Mouse (Mus musculus) left cerebral cortex, postnatal 14 days (tissue): ENCODE measurements at regions not wholly inside any gene's neighbourhood (a gene's known extent, or its start where the extent isn't known, plus 50 kb on each side); places are given as distances from the start of the nearest gene placed in this dataset.
A peak's percentile ranks its signal among the peaks of the same experiment; 100 is the strongest.

Experiments used
- DNase-seq, 2 experiments: peaks; one replicate each; pipeline ENCODE4 v3.0.0; 2021 to 2022; ENCODE audit warnings: low spot score in 2 of 2, mixed read lengths in 1 of 2
- intact Hi-C: fragments of 180-260 bp; cut with DNase I; formaldehyde crosslinking; loops from one replicate; pipeline ENCODE4 v1.15.1; 2025

DNA sequence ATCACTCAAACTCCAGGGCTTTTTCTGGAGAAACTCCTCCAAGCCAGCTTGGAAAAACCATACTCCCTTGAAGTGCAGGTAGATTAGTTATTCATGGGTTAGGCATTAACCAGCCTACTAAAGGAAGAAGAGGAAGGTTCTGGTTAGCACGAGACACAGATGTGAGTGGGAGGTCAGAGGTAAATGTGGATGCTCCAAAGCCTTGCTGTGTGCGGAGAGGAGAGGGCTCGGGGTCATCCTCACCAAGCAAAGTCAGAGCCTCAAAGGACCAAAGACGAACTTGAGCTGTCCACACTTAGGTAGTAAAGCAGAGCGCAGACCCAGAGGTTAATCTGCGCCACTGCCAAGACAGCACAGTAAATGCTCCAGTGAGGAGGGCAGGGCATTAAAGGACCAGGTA, 177.8 kb upstream of the Klf12 start:
- intact Hi-C loops, result no loop called here
- DNase-seq, result no peak

DNA sequence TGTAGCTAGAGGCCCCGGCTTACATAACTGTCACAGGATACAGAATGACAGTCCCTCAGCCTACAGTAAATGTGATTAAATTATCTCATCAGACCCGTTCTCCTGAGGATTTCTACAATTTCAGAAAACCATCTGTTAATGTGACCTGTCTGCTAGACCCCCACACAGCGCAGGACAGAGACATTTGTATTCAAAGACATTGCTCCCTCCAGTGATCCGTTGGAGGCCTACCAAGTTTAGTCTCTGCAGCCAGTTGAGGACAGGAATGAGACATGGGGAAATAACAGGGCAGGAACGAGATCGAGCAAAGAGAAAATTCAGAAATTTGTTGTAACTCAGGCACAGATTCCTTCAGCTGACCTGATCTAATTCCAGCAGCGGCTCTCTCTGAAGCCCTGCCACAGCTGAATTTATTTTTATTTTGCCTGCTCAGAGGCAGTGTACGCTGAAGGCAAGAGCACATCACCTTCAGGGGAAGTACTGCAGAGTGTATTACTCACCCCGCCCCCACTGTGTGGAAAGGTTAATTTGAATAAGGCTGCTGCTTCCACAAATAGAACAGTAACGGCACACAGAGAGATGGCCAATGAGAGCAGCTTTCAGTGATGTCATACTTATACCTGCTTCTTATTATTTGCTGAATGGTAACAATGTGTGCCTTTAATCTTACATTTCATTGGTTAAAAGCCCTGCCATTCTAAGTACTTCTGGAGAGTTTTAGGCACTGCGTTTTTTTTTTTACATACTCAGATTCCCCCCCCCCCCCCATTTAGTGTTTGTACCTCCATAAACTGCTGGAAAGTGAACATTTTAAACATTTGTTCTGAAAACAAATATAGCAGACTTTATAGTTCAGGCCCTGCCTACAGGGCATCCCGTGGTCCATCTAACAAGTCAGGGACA, 176.9 kb upstream of the Klf12 start:
- DNase-seq, result peak; percentile 80 to 91
- intact Hi-C loops, result loop anchor here (2.0 kb wide), 1 partner anchor 177 kb away; the partner anchor contains the start of gene Klf12

DNA sequence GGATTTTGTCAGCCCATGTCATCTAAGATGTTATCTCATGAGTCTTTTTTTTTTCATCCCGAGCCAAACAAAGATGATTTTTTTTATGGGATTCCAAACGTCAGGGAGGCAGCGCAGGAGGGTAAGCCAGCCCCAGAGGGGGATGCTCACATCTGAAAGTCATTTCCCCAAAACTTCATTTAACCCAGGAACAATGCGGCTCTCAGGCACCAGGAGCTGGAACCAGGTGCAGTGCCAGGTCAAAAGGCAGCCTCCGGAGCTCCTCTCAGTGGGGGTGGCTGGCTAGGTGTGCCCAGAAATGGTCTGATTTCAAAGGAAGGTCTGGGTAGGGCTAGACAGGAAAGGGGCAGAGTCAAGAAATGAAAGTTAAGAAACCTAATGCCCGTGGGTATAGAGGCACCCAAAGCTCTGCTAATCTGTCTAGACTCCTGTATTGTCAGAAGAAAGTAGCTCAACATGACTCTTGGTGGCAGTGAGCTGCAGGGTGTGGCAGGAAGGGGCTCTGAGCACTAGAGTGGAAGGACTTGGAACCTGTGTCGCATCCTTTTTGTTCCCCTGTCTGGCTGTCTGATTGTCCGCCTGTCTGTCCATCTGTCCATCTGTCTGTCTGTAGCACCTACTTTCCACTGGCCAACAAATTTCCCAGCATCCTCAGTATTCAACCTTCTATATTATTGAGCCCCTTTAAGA, 175.3 kb upstream of the Klf12 start:
- intact Hi-C loops, result loop anchor here (2.0 kb wide), 1 partner anchor 175 kb away; the partner anchor contains the start of gene Klf12
- DNase-seq, result no peak

DNA sequence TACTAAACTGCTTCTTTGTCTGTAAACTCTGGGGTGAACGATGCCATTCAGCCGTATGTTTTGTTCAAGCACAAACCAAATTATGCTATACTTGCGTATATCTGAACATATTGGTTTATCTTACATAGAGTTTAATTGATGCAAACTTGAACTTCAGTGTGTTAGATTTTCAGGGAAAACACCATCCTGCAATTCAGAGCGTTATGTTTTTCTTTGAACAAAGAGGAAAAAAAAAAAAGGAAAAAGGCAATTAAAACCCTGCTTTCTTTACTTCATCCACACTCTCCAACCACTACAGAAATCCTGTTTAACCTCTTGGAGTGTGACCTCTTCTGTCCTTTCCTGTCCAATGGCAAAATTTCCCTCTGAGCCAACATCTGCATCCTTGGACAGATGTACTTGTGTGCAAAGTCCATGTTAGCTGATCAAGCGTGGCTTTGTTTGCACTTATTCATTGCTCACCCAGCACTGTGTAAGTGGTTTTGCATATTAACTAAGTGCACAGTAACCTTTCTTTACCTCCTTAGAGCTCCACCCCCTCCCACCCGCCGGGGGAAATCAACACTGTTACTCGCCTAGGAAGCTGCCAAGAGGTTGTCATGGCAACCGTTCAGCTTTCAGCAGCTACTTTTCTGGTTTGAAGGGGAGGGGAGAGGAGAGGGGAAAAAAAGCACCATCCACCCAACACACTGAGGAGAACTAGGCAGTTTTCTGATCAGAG, 174.4 kb upstream of the Klf12 start:
- intact Hi-C loops, result no loop called here
- peak; percentile 93 to 97 for DNase-seq

DNA sequence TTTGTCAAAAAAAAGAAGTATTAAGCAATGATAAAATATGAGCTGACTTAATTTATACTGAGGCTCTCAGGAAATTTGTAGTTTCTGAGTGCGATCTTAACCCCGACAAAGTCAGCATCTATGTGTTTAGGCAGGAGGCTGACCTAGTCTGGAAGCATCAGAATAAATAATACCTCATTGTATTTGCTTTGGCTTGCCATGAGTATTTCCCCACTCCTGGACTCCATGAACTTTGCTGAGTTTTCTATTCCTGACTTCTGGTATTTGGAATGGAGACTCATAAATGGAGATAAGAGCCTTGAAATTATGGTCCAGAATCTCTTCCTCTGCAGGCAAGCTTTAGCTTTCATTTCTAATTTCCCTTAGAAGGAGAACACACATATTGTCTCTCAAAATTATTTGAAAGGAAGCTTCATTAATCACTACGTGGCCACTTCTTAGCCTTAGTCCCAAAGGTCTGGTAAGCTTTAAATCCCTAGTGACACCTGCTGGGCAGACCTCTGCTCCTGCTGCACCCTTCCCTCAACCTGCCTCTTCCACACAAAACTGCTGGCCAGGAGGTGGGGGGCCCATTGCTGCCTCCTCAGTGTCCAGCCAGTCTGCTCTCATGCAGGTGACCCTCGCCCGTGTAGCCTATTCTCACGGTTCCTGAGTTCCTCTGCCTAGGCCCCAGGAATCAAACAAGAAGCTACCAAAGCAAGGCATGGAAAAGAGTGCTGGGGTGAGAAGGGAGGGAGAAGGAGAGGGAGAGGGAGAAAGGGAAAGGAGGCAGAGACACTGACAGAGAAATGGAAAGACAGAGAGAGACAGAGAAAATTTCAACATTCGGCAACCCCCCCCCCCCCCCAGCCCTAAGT, 173.6 kb upstream of the Klf12 start:
- DNase-seq, result no peak
- intact Hi-C loops, result no loop called here

DNA sequence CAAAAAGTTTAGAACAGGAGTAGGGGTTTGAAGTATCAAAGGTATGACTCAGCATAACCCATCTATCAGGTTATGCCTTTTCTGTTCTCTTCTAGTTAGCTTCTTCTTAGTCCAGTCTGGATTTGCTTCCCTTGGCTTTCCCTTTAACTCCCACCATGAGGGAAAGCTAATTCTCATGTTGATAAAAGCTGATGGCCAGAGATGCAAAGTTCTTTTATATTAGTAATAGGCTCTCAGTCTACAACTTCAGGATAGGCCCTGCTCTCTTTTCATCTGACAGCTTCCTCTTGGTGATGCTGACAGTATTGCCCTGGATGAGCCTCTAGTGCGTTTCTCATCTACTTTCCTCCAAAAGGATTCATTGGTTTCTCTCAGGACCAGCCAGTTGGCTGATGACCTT, 161.7 kb upstream of the Klf12 start:
- DNase-seq, result no peak
- intact Hi-C loops, result no loop called here

DNA sequence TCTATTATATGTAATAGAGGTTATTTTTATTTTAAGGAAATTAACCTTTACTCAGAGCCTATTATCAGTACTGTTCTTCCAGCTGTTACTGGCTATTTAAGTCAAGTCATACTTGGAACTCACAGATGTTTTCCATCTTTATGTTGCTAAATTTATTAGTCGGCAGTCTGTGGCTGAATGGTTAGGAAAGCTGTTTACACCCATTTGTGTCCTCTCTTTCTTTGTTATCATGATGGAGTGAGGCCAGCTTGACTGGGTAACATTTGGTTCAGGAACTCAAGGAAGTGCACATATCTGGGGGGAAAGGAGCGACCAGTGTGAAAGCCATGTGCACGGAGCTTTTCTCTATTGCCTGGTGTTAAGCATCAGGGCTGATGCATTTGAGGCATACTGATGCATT, 160.4 kb upstream of the Klf12 start:
- no peak for DNase-seq
- intact Hi-C loops, result no loop called here

DNA sequence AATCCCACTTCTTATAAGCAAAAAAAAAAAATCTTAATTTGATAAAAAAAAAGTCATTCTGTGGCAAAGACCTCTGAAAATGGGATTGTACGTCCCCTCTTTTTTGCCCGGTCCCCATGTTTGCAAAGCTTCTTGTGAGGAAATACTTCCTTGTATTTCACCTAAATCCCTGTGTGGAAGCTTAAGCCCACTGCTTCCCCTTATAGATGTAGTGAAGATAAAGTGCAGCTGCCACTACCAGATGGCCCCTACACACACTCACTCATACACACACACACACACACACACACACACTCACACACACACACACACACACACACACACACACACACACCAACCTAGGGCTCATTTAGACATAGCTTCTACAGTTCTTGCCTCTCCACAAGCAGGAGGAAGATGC, 159.6 kb upstream of the Klf12 start:
- intact Hi-C loops, result no loop called here
- no peak for DNase-seq

DNA sequence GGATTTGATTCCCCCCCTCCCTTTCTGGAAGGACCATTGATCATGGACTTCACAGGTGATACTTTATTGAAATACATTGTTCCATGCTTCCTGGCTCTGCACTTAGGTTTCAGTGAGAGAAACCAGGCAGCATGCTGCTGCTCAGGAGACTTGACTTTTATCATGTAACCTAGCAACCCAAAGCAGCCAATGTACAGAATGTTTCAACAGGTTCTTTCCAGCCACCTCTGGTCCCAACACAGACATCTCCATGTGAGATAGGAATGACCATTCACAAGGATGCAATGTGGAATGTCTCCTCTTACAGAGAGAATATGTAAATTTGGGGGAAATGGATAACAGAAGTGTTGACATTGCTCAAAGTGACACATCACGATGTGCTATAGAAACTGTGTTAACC, 153.1 kb upstream of the Klf12 start:
- intact Hi-C loops, result no loop called here
- no peak for DNase-seq

DNA sequence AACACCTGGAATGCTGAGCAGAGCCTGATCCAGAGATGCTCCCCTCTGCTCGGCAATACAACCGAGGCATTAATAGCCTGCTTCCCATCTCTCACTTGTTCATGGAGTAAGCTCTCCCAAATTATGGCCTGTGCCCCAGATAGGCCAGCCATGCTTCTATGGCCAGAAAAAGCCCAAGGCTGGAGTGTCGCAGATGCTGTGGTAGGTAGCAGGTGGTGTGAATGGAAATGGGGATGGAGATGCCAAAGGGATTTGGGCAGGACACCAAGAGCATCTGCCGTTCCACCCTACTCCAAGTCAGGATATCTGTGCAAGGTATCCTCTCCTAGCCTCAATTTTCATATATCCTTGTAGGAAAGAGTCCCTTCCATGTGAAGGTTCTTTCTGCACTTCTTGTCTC, 145.2 kb upstream of the Klf12 start:
- intact Hi-C loops, result no loop called here
- no peak for DNase-seq

DNA sequence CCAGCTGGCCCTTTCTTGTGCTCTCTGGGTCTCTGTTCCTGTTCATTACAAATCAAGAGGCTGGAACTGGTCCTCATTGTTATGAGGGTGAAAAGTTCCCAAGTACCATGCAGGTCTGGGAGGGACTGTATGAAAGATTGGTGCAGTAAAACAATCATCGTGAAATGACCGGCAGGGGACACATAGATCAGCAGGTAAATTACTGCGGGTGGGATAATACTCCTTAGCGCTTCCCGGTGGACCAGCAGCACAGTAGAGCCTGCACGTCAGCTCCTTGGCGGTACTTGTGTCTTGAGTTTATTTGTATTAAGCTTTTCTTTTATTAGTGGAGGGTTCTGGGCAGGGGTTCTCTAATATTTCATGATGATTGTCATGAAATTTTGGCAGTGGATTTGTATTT, 141.9 kb upstream of the Klf12 start:
- intact Hi-C loops, result no loop called here
- DNase-seq, result no peak

DNA sequence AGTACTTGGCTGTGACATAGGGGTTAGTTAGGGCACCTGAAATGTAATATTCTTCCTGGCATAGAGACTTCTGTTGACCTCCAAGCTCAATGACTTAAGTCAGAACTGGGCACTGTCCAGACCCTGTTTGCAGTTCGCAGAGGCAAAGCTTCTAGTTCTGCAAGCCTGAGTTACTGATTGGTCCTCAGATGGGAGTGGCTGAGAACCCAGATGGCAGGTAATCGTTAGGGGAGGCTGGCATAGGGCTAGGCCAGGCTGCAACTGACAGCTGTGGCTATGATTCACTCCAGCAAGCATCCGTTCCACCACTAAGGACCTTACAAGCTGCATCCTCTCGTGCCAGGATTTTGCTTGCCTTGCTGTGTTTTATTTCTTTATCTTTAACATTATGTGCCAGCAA, 139.3 kb upstream of the Klf12 start:
- intact Hi-C loops, result no loop called here
- no peak for DNase-seq

DNA sequence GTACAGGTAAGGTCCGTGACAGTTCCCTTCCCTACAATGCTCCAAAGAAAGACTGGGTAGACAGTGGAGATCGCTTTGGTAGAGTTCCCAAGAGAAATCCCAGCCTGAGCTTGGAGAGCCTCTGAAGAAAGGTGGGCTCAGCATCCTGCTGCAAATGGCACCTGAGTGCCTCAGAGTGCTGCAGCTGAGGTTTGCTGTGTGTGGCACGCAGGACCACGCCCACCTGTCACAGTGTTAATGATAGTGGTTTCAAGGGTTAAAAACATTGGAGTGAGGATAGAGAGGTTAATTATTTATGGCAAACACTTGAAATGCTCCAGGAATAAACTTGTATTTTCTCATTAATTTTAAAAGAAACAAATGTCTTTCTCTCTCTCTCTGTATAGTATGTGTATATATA, 137.2 kb upstream of the Klf12 start:
- no peak for DNase-seq
- intact Hi-C loops, result no loop called here

DNA sequence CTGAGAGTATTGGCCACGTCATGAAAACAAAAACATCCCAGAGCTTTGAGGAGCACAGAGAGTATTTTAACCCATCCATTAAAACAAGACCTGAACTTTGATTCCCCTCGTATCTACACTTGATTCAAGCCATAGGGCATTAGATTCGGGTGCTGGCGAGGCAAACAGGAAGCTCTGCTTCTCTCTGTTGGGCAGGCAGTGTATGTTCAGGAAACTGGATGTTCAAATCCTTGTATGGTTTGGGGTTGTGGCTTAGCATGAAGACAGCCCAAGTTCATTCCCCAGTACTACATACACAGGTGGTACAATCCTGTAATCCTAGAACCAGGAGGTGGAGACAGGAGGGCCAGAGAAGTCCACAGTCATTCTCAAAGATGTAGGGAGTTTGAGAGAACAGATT, 130.6 kb upstream of the Klf12 start:
- no peak for DNase-seq
- intact Hi-C loops, result no loop called here

DNA sequence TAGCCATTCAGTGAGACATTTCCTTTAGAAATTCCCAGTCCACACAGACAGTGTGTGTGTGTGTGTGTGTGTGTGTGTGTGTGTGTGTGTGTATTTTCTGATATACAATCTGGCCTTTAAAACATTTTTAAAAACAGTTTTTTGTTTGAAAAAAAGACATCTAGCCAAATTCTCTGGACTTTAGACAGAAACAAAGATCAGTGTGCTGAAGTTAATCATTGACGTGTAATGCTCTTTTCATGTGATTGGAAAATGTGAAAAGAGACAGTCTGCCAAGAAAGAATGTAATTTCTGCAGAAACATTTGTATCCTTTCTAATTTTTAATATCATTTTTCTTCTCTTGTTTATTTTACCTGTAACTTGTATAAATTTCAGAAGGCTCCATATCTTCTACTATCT, 127.7 kb upstream of the Klf12 start:
- intact Hi-C loops, result no loop called here
- no peak for DNase-seq

DNA sequence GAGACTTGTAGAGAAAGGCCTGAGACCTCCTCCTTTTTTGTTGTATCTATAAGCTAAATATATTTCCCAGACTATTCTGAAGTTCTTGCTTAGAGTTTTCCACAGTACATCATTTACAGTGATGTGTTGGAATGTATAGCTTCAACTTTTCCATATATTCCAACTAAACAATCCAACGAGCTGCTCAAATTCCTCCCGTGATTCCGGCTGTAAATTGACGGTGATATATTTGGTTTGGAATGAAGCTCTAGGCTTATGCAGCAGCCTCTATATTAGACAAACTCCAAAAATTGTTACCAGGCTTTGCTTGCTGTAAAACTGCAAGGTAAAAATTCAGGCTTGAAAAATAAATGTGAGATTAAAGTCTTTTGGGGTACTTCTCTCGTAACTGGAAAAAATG, 112.7 kb upstream of the Klf12 start:
- intact Hi-C loops, result no loop called here
- DNase-seq, result no peak

DNA sequence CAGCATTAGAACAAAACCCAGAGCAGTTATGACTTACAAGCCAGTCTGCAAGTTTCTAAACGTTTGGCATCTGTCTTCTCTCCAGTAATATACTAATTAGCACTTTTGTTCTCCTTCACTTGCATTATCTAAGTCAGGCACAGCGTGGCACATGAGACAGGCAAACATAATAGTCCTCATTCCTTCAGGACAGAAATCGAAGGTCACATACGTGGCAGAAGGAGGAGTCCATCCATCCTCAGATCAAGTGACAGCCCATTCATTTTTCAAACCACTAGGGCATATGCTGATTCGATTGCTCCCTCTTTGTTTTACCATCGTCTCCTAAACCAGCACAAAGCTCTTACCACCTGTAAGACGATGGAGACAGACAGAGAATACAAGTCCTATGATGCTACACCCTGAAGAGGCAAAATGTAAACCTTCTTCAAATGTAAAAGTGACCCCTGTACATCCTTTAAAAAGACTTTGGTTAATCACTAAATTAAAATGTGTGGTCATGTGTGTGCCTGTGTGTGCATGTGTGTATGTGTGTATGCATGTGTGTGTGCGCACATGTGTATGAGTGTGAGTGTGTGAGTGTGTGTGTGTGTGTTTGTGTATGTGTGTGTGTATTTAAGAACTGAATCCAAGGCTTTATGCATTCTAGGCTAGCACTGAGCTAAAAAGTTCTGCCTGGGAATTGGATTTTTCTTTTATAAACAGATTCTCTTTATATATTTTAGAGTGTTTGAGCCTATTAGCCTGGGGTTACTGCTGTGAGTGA, 90.9 kb upstream of the Klf12 start:
- intact Hi-C loops, result no loop called here
- no peak for DNase-seq

DNA sequence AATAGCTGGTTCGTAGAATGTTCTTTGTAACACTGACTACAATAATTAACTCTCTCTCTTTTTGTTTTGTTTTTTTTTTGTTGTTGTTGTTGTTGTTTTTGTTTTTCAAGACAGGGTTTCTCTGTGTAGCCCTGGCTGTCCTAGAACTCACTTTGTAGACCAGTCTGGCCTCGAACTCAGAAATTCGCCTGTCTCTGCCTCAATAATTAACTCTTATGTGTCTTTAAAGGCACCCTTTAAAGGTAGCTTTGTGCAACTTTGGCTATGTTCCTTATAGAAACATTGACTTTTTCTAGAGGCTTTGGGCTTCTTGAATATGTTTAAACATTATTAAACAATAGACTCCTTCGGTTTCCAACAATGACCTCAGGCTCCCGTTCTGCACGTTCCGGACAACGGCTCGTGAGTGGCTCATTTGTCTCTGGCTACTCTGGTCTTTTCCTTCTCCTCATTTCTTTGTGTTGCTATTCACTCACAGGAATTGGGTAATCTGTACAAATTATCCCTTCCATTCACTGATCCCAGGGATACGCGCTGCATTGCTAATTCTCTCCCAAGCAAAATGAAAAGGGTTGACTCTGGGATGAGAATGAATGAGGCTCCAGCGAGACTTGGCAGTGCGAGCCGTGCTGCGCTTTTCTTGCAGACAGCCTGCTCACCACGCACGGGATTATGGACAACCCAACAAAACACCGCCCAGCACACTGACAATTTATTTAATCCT, 90.2 kb upstream of the Klf12 start:
- peak; percentile 34 to 61 for DNase-seq
- intact Hi-C loops, result no loop called here
